Mouse (Mus musculus): ENCODE results near the gene Nmrk2.

DNA sequence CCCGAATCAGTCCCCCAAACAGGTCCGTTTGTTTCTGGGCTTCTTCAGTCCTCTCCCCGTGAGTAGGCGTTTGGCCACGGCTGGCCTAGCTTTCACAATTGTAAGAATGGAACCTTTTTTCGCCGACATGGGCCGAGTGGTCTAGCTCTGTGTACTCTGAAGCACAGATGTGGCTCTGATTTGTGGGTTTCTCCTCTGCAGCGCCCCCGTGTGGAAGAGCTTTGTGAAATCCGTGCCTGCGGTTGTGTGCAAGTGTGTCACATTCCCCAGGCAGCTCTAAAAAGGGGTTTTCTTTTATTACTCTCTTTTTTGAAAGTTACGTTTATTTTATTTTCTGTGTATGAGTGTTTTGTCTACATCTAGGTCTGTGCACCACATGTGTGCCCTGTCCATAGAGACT, 39.0 kb upstream of the Nmrk2 start:
- TF ChIP-seq CTCF (IDR thresholded peaks at IDR 0.05; ENCODE audit: borderline replicate concordance, extremely low read depth, insufficient read depth, insufficient read length) (peak; percentile 75), POLR2A (IDR thresholded peaks at IDR 0.05; ENCODE audit: borderline replicate concordance, extremely low read depth, insufficient read depth, insufficient read length, poor library complexity, severe bottlenecking) (no peak)
